Mouse (Mus musculus) megakaryocyte, embryonic 14.5 days (primary cell): Measurements from ENCODE around the gene Cd34. TPM values are rescaled to one million over a fixed set of nuclear protein-coding genes. Genes with fewer than 3 reads are reported as not detected.

Source experiments
- H3K27me3 ChIP-seq: replicated peaks from 2 replicates; pipeline ENCODE3; 2012; ENCODE audit warnings: inconsistent platforms
- H3K36me3 ChIP-seq: replicated peaks from 2 replicates; pipeline ENCODE3; 2012; ENCODE audit warnings: low read length, inconsistent platforms, mixed read lengths
- H3K4me1 ChIP-seq: 2 replicates; pipeline ENCODE4 v1.6.1; 2012; ENCODE audit warnings: inconsistent platforms
- H3K4me3 ChIP-seq: replicated peaks from 2 replicates; pipeline ENCODE3; 2012; ENCODE audit warnings: moderate library complexity, mild to moderate bottlenecking, inconsistent platforms
- H3K9me3 ChIP-seq: 2 replicates; pipeline ENCODE4 v1.6.1; 2012; ENCODE audit warnings: inconsistent platforms
- FLI1 ChIP-seq: IDR thresholded peaks from 2 replicates; pipeline ENCODE4 v1.6.1; 2012; ENCODE audit warnings: low read length, inconsistent platforms, mixed read lengths
- GATA1 ChIP-seq: IDR thresholded peaks from 3 replicates; pipeline ENCODE4 v1.6.1; 2012; ENCODE audit warnings: mixed read lengths, low read length, inconsistent platforms, borderline replicate concordance
- polyA plus RNA-seq: library from polyadenylated mRNA; stranded (reverse); fragments of >175 nt; gene quantifications from 2 replicates; pipeline ENCODE4 v1.2.3, GENCODE M21; 2012; ENCODE audit warnings: low replicate concordance; ENCODE audit not compliant: insufficient read depth

Cd34 gene
- 5.9 and 22.5 TPM in 2 replicates for polyA plus RNA-seq

- no peak for TF ChIP-seq GATA1
- no peak for TF ChIP-seq FLI1
- Histone ChIP-seq H3K27me3 (peaks cover 14% of the 10 kb centered on the region), H3K9me3 (no peaks in the 10 kb centered on the region), H3K4me1 (peaks cover 80% of the 10 kb centered on the region), H3K4me3 (peak within 1 kb of the TSS; percentile 94), H3K36me3 (no peaks in the 10 kb centered on the region)
These were observed at the start of gene Cd34 for GRCm38 (mm10) chr1:194938715-194939114. TSS of gene Cd34 (plus strand) at chr1:194938819.

- Histone ChIP-seq H3K36me3 (no peaks in the 10 kb centered on the region), H3K4me1 (peaks cover 3% of the 10 kb centered on the region; the same call in 1 of the 2 replicates), H3K27me3 (no peaks in the 10 kb centered on the region), H3K4me3 (no peak overlapping the region), H3K9me3 (no peaks in the 10 kb centered on the region)
- TF ChIP-seq FLI1: no peak
- TF ChIP-seq GATA1: no peak
These were observed 44.1 kb upstream of the Cd34 start for GRCm38 (mm10) chr1:194894513-194894912.

GRCm38 (mm10) chr1:194895287-194895686 is 43.3 kb upstream of the Cd34 start:
- Histone ChIP-seq H3K4me3 (no peak overlapping the region), H3K9me3 (no peaks in the 10 kb centered on the region), H3K36me3 (no peaks in the 10 kb centered on the region), H3K4me1 (peaks cover 3% of the 10 kb centered on the region; the same call in 1 of the 2 replicates), H3K27me3 (no peaks in the 10 kb centered on the region)
- TF ChIP-seq GATA1 (no peak), FLI1 (no peak)

DNA sequence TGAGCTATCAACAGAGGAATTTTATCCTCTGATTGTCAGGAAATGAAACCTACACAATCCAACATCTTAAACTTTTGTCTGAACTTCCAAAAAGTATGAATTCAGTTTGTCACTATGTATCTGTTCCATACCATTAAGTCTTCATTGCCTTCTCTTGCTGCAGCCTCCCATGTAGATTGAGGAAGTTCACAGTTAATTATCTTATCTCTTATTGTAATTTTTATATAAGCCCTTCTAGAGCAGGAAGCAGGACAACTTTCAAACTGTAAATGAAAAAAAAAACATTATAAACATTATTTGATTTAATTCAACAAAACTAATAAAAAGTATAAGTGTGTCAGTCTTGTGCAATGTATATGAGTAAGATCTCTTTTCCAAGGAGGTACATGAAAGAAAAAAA is 37.5 kb upstream of the Cd34 start:
- Histone ChIP-seq H3K27me3 (no peaks in the 10 kb centered on the region), H3K36me3 (no peaks in the 10 kb centered on the region), H3K4me1 (peaks cover 3% of the 10 kb centered on the region; the same call in 1 of the 2 replicates), H3K9me3 (no peaks in the 10 kb centered on the region), H3K4me3 (no peak overlapping the region)
- TF ChIP-seq GATA1 (no peak), FLI1 (no peak)

DNA sequence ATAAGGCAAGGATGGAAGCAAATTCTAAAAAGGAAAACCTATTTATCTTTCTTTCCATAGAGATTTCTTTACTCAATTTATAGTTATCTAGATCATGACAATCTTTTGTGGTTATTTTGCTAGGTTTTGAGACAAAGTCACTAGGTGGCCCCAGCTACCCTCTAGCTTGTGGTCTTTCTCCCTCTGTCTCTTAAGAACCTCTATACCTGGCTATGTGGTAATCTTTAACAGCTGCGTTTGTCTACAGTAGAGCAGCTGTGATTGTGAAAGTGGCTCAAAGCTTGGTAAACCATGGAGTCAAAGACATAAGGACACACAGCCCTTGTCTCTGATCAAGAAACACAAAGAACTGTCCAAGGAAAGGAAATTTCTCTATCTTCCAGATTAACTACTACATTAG is 36.8 kb upstream of the Cd34 start:
- Histone ChIP-seq H3K4me1 (peaks cover 3% of the 10 kb centered on the region; the same call in 1 of the 2 replicates), H3K9me3 (no peaks in the 10 kb centered on the region), H3K36me3 (no peaks in the 10 kb centered on the region), H3K4me3 (no peak overlapping the region), H3K27me3 (no peaks in the 10 kb centered on the region)
- TF ChIP-seq FLI1 (no peak), GATA1 (no peak)

GRCm38 (mm10) chr1:194908956-194909355 is 29.7 kb upstream of the Cd34 start:
- Histone ChIP-seq H3K9me3 (no peaks in the 10 kb centered on the region), H3K4me1 (no peaks in the 10 kb centered on the region; the same call in 1 of the 2 replicates), H3K27me3 (no peaks in the 10 kb centered on the region), H3K36me3 (no peaks in the 10 kb centered on the region), H3K4me3 (no peak overlapping the region)
- TF ChIP-seq GATA1: no peak
- no peak for TF ChIP-seq FLI1

- Histone ChIP-seq H3K27me3 (no peaks in the 10 kb centered on the region), H3K4me1 (peaks cover 70% of the 10 kb centered on the region), H3K4me3 (no peak overlapping the region), H3K9me3 (no peaks in the 10 kb centered on the region), H3K36me3 (no peaks in the 10 kb centered on the region)
- TF ChIP-seq FLI1 (no peak), GATA1 (no peak)
These were observed 12.8 kb upstream of the Cd34 start for GRCm38 (mm10) chr1:194925753-194926350.

DNA sequence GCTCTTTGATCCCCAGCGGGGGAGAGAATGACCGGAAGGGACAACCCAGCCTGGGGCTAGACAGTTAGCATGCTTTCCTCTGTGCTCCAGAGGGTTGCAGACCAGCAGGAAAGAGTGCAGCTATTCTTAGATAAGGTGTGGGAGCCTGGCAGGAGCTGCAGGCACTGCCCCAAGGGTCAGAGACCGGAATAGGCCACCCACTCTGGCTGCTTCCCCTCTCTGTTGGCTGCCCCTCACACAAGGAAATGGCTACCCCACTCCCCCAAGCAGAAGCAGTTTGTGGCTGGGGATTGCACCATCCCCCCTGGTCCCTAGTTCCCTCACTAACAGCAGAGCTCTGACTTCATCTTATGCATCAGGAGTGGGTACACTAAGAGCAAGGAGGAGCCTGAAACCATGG is 10.7 kb upstream of the Cd34 start:
- H3K4me1 ChIP-seq: peaks cover 77% of the 10 kb centered on the region
- no peaks in the 10 kb centered on the region for H3K36me3 ChIP-seq
- peak overlapping the region; percentile 29 for H3K4me3 ChIP-seq
- TF ChIP-seq FLI1: no peak
- no peak for TF ChIP-seq GATA1
- H3K27me3 ChIP-seq: no peaks in the 10 kb centered on the region
- H3K9me3 ChIP-seq: no peaks in the 10 kb centered on the region

DNA sequence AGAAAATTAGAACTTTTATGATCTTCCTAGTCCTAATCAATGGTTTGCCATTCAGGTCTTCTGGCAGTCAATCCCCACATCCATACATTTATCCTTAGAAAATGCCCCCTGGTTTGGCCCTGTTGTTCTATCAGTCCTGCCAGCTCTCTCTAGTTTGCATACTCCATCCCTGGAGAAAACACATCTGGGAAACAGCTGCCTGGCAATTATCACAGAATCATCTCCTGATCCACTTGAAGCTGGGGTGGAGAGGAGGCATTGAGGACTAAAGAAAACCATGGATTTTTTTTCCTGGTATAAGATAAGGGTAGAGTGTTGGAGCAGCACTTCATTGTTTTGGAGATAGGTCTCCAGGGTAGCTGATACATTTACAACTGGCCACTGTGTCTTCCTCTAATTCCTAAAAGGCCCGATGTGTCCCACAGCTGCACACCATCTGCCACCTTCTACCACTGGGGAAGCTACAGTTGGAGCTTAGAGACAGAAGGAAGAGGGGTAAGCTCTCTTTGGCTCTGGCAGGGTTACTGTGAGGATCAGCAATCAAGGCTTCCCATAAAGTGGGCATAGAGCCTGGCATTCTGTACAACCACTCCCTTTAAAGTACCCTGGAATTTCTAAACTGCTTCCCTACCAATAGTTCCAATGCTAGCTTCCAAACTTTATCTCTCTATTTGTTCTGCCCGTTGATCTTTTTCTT is 9.2 kb upstream of the Cd34 start:
- H3K4me1 ChIP-seq: peaks cover 74% of the 10 kb centered on the region
- TF ChIP-seq FLI1 (no peak), GATA1 (no peak)
- no peaks in the 10 kb centered on the region for H3K27me3 ChIP-seq
- no peaks in the 10 kb centered on the region for H3K9me3 ChIP-seq
- no peaks in the 10 kb centered on the region for H3K36me3 ChIP-seq
- no peak overlapping the region for H3K4me3 ChIP-seq

DNA sequence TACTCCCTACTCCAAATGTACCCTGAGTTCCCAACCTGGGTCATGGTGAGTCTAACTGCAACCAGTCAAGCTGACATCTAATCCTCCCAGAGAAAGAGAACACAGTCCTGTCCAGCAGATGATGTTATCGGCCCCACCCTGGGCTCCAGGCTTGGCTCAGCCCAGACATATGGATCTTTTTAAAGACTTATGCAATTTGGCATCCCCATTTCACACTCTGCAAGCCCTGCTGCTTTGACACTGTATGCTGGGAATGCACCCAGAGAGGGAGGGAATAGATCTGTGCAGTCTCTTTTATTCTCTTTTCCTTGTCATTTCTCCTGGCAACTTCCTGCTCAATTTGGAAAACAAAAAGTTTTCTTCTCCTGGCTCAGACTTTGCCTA is 8.7 kb upstream of the Cd34 start:
- Histone ChIP-seq H3K27me3 (no peaks in the 10 kb centered on the region), H3K4me1 (peaks cover 73% of the 10 kb centered on the region), H3K9me3 (no peaks in the 10 kb centered on the region), H3K36me3 (no peaks in the 10 kb centered on the region), H3K4me3 (no peak overlapping the region)
- TF ChIP-seq GATA1: no peak
- no peak for TF ChIP-seq FLI1

DNA sequence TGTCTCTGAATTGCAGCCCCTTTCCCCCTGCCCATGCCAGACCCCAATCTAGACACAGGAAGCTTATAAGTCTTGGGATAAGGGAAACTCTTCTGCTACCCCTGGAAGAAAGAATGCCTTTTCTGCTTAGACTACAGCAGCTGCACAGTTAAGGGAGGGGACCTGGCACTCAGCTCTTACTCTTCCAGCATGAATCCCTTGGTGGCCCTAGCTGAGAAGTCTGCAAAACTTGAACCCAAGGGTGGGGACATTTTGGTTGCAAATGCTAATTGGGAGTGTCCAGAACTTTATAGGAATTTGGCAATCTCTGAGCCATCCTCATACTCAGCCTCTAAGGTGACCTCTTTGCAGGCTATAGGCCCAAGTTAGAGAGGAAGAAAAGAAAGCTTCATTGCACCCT is 7.9 kb upstream of the Cd34 start:
- Histone ChIP-seq H3K4me1 (peaks cover 73% of the 10 kb centered on the region), H3K9me3 (no peaks in the 10 kb centered on the region), H3K36me3 (no peaks in the 10 kb centered on the region), H3K4me3 (no peak overlapping the region), H3K27me3 (no peaks in the 10 kb centered on the region)
- TF ChIP-seq GATA1: no peak
- TF ChIP-seq FLI1: no peak
